Mouse (Mus musculus) myocyte (in vitro differentiated cells): ENCODE data around the gene Ccdc175.

Experiments used
- CEBPB ChIP-seq: IDR thresholded peaks from 2 replicates; pipeline ENCODE4 v1.6.1; 2011; ENCODE audit warnings: mild to moderate bottlenecking, moderate library complexity; ENCODE audit not compliant: poor library complexity, insufficient read depth, severe bottlenecking
- E2F4 ChIP-seq: IDR thresholded peaks from one replicate; pipeline ENCODE4 v1.6.1; 2011; ENCODE audit warnings: mild to moderate bottlenecking, control low read depth, moderate library complexity; ENCODE audit not compliant: insufficient read depth
- MAX ChIP-seq: IDR thresholded peaks from one replicate; pipeline ENCODE4 v1.6.1; 2011; ENCODE audit warnings: low read depth, mild to moderate bottlenecking, control low read depth
- MYOG ChIP-seq, 3 experiments: IDR thresholded peaks; one replicate each; pipeline ENCODE4 v1.6.1; 2011; ENCODE audit warnings: control low read depth in 2 of 3, low read depth in 2 of 3, mild to moderate bottlenecking in 2 of 3; ENCODE audit not compliant: insufficient read length in 2 of 3, control insufficient read depth in 1 of 3, insufficient read depth in 1 of 3
- POLR2A ChIP-seq: IDR thresholded peaks from one replicate; pipeline ENCODE4 v1.6.1; 2011; ENCODE audit warnings: low read depth, mild to moderate bottlenecking, control low read depth, moderate library complexity; ENCODE audit not compliant: insufficient read length
- SRF ChIP-seq: IDR thresholded peaks from one replicate; pipeline ENCODE4 v1.6.1; 2011; ENCODE audit warnings: low read depth; ENCODE audit not compliant: control insufficient read depth, insufficient read length
- USF1 ChIP-seq: IDR thresholded peaks from one replicate; pipeline ENCODE4 v1.6.1; 2011; ENCODE audit warnings: low read depth, mild to moderate bottlenecking, control low read depth, moderate library complexity

- peak; percentile 78 for TF ChIP-seq POLR2A
- no peak for TF ChIP-seq MYOG (IDR thresholded peaks at IDR 0.05; ENCODE audit: control insufficient read depth in 1 of 3, insufficient read depth in 1 of 3, insufficient read length in 2 of 3, low read depth in 2 of 3)
- no peak for TF ChIP-seq MAX
- TF ChIP-seq CEBPB, result no peak
- no peak for TF ChIP-seq USF1
- peak; percentile 38 for TF ChIP-seq SRF
- no peak for TF ChIP-seq E2F4
Observed at GRCm38 (mm10) chr12:72085329-72086165, 99.3 kb downstream of the Ccdc175 start, which contains the start of the genes L3hypdh and Jkamp.
